Mouse (Mus musculus): ENCODE measurements around the gene Sobp. TPM values are rescaled to one million over a fixed set of nuclear protein-coding genes. Genes with fewer than 3 reads are reported as not detected.

Sobp gene
- polyA plus RNA-seq, 1 experiment from 2014 or later: 8.3 TPM

DNA sequence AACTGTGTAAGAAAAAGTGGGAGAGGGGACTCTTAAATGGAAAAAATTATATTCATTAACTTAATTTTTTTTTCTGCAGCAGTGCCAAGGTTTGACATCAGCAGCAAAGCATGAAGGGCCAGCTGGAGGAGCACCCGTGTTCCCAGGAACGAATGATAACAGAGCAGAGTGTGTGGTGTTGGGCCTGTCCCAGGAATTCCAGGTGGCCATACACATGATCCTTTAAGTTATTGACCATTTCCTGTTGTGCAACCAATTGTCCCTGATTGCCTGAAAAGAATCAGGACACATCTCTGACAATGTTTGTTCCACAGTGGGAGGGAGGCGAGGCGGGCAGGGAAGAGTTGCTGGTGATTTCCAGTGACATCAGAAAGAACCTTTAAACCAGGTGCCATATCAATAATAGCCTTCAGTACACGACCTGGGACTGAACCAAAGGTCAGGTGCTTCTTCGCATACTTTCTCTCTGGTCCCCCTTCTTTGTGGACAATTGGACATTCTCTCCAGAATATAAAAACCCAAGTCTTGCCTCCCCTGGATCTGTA, 126.5 kb downstream of the Sobp start:
- Histone ChIP-seq H3K9me3 (no peaks in the 10 kb centered on the region), H3K4me1 (replicated peaks) (peaks cover 28% of the 10 kb centered on the region), H3K27ac (replicated peaks) (no peak overlapping the region), H3K27me3 (no peaks in the 10 kb centered on the region), H3K36me3 (no peaks in the 10 kb centered on the region), H3K4me2 (no peak overlapping the region), H3K4me3 (no peak overlapping the region), H3K9ac (no peak overlapping the region)
- 73% methylated on average over 6 of the region's 6 CpGs for WGBS
- no peak for ATAC-seq (ENCODE audit: low read depth)

GRCm38 (mm10) chr10:43043351-43044209, 130.8 kb downstream of the Sobp start:
- Histone ChIP-seq H3K9ac (peak overlapping the region; percentile 45), H3K4me2 (no peak overlapping the region; the same call in 1 of the 2 replicates)

GRCm38 (mm10) chr10:43042591-43043327, 131.6 kb downstream of the Sobp start:
- Histone ChIP-seq H3K4me2 (no peak overlapping the region; the same call in 1 of the 2 replicates), H3K9me3 (no peaks in the 10 kb centered on the region), H3K27me3 (no peaks in the 10 kb centered on the region), H3K4me3 (no peak overlapping the region), H3K4me1 (replicated peaks) (peaks cover 35% of the 10 kb centered on the region), H3K9ac (peak overlapping the region; percentile 45), H3K36me3 (0 out of 2 replicates have a peak, but pooled peaks cover 5% of the 10 kb centered on the region), H3K27ac (replicated peaks) (peak overlapping the region; percentile 84)
- peak; percentile 52; the same call in 1 of the 2 replicates for ATAC-seq (ENCODE audit: low read depth)
- WGBS: 23% methylated on average over 10 of the region's 10 CpGs

More at GRCm38 (mm10) chr10:43043351-43044209, 130.8 kb downstream of the Sobp start:
- Histone ChIP-seq H3K27ac (replicated peaks) (peak overlapping the region; percentile 84), H3K9me3 (no peaks in the 10 kb centered on the region), H3K4me1 (replicated peaks) (peaks cover 31% of the 10 kb centered on the region), H3K36me3 (0 out of 2 replicates have a peak, but pooled peaks cover 5% of the 10 kb centered on the region), H3K4me3 (no peak overlapping the region), H3K27me3 (no peaks in the 10 kb centered on the region)
- WGBS: 14% methylated on average over 7 of the region's 7 CpGs
- peak; percentile 82 for ATAC-seq (ENCODE audit: low read depth)

DNA sequence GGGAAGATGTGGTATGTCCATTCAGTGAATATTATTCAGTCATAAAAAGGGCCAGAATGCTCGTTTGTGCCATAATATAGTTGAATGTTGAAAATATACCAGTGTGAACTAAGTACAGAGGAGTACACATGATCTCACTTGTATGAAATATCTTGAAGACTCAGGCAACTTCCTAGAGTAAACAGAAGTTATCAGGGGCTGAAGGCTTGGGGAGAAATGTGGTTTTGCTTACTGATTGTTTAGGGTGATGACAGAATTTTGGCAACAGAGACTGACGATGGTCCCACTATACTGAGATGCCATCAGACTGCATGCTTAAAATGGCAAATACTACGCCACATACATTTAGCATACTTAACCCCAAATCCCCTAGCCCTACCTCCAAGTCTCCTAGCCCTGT, 132.5 kb downstream of the Sobp start:
- Histone ChIP-seq H3K9ac (no peak overlapping the region), H3K9me3 (no peaks in the 10 kb centered on the region), H3K4me3 (no peak overlapping the region), H3K27me3 (no peaks in the 10 kb centered on the region), H3K4me1 (replicated peaks) (peaks cover 45% of the 10 kb centered on the region), H3K4me2 (no peak overlapping the region), H3K36me3 (0 out of 2 replicates have a peak, but pooled peaks cover 5% of the 10 kb centered on the region), H3K27ac (replicated peaks) (no peak overlapping the region)
- 84% methylated on average over 3 of the region's 3 CpGs for WGBS
- no peak for ATAC-seq (ENCODE audit: low read depth)

GRCm38 (mm10) chr10:43037455-43037793, 136.9 kb downstream of the Sobp start:
- 0 out of 2 replicates have a peak, but pooled peaks cover 5% of the 10 kb centered on the region for H3K36me3 ChIP-seq
- H3K4me2 ChIP-seq: 0 out of 2 replicates have a peak overlapping the region, but pooled peaks have one; percentile 0
- H3K27ac ChIP-seq (replicated peaks): peak overlapping the region; percentile 43; the same call in 1 of the 2 replicates
- H3K4me1 ChIP-seq (replicated peaks): peaks cover 53% of the 10 kb centered on the region
- no peak overlapping the region for H3K9ac ChIP-seq
- H3K9me3 ChIP-seq: no peaks in the 10 kb centered on the region
- H3K27me3 ChIP-seq: no peaks in the 10 kb centered on the region; the same call in 1 of the 2 replicates
- no peak overlapping the region for H3K4me3 ChIP-seq
- 30% methylated on average over 7 of the region's 7 CpGs for WGBS
- ATAC-seq (ENCODE audit: low read depth): no peak

GRCm38 (mm10) chr10:43036646-43037454, 137.5 kb downstream of the Sobp start:
- ATAC-seq (ENCODE audit: low read depth): peak; percentile 55
- Histone ChIP-seq H3K4me1 (replicated peaks) (peaks cover 51% of the 10 kb centered on the region), H3K27me3 (no peaks in the 10 kb centered on the region; the same call in 1 of the 2 replicates), H3K27ac (replicated peaks) (peak overlapping the region; percentile 43; the same call in 1 of the 2 replicates), H3K36me3 (0 out of 2 replicates have a peak, but pooled peaks cover 5% of the 10 kb centered on the region), H3K4me2 (0 out of 2 replicates have a peak overlapping the region, but pooled peaks have one; percentile 0), H3K9me3 (no peaks in the 10 kb centered on the region), H3K9ac (no peak overlapping the region), H3K4me3 (no peak overlapping the region)
- 40% methylated on average over 21 of the region's 21 CpGs for WGBS

DNA sequence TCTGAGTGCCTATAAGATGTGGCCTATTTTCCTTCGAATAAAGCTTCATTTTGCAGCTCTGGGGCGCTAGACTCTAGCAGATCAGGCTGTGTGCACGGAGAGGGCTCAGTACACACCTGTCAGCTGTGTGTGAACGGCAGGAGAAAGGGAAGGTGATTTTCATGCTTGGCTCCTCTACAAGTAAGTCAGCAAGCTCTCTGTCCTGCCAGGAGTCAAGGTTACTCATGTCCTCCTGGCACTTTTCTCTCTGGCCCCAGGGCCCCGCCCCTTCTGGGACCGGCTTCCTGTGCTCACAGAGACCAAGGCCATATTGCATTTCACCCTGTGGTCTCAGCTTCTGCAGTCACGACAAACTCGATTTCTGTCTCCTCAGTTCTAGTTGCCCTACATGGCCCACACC, 138.8 kb downstream of the Sobp start:
- Histone ChIP-seq H3K36me3 (0 out of 2 replicates have a peak, but pooled peaks cover 5% of the 10 kb centered on the region), H3K4me1 (replicated peaks) (peaks cover 51% of the 10 kb centered on the region)
- ATAC-seq (ENCODE audit: low read depth): no peak

GRCm38 (mm10) chr10:43034811-43035210, 139.5 kb downstream of the Sobp start:
- H3K27me3 ChIP-seq: no peaks in the 10 kb centered on the region; the same call in 1 of the 2 replicates
- 0 out of 2 replicates have a peak, but pooled peaks cover under 1% of the 10 kb centered on the region for H3K36me3 ChIP-seq
- H3K27ac ChIP-seq (replicated peaks): no peak overlapping the region
- ATAC-seq (ENCODE audit: low read depth): no peak
- H3K9ac ChIP-seq: no peak overlapping the region
- H3K4me3 ChIP-seq: no peak overlapping the region
- no peaks in the 10 kb centered on the region for H3K9me3 ChIP-seq
- H3K4me1 ChIP-seq (replicated peaks): peaks cover 54% of the 10 kb centered on the region
- WGBS: 70% methylated on average over 4 of the region's 4 CpGs
- no peak overlapping the region for H3K4me2 ChIP-seq

More for the DNA sequence above, 138.8 kb downstream of the Sobp start:
- 81% methylated on average over 8 of the region's 8 CpGs for WGBS
- Histone ChIP-seq H3K9ac (no peak overlapping the region), H3K4me3 (no peak overlapping the region), H3K27ac (replicated peaks) (peak overlapping the region; percentile 14; the same call in 1 of the 2 replicates), H3K9me3 (no peaks in the 10 kb centered on the region), H3K4me2 (no peak overlapping the region), H3K27me3 (no peaks in the 10 kb centered on the region; the same call in 1 of the 2 replicates)

DNA sequence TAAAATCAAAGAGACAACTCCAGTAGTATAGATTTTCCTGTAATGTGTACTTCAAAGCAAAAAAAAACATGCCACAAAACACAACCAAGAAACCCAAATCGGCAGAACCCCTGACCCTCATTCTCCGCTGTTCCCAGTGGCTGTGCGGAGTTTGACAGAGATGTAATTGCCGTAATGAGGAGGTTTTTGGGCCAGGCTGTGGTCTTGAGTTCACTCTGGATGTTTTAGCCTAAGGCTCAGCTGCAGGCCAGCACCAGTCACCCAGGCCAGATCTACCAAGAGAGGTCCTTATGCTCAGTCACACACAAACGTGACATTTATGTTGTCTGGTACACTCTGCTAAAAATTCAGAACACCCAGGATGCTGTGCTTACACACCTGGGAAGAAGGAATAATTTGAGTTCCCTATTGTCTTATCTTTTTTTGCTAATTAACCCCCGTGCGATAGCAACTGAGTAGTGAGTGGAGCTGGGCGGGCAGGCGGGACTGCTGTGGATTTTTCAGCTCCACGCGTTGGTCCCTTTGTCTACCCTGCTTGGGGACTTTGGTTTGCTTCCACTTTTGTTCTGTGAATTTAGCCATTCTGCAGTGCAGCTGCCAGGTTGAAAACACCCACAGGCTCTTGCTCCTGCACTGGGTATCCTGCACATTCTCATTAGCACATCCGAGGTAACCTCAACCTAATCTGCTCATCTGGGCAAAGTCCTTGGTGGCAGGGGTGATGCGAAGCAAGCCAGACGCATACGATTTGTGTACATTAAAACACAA, 140.7 kb downstream of the Sobp start:
- no peaks in the 10 kb centered on the region for H3K36me3 ChIP-seq
- no peak for ATAC-seq (ENCODE audit: low read depth)
- H3K4me3 ChIP-seq: no peak overlapping the region
- no peak overlapping the region for H3K4me2 ChIP-seq
- WGBS: 65% methylated on average over 15 of the region's 15 CpGs
- H3K27ac ChIP-seq (replicated peaks): peak overlapping the region; percentile 34
- no peaks in the 10 kb centered on the region for H3K9me3 ChIP-seq
- no peak overlapping the region for H3K9ac ChIP-seq
- peaks cover 64% of the 10 kb centered on the region for H3K4me1 ChIP-seq (replicated peaks)
- H3K27me3 ChIP-seq: no peaks in the 10 kb centered on the region; the same call in 1 of the 2 replicates

DNA sequence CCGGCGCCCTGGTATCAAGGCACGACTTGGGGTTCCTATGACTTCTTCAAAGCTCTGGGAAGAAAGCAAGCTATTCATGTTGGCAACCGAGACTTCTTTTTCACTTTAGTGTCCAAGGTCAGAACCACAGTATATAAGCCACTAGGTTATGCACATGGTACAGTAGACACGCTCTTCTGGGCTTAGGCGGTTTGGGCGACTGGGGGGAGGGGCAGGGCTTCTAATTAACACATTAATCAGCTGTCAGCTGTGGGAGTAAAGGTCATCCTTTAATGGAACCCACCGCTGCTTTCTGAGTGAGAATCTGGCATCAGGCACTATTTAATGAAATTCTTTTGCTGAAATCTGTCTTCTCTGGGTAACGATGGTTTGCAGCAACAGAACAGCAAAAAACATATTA, 147.3 kb downstream of the Sobp start:
- no peaks in the 10 kb centered on the region for H3K9me3 ChIP-seq
- H3K4me3 ChIP-seq: no peak overlapping the region
- 36% methylated on average over 9 of the region's 9 CpGs for WGBS
- H3K27me3 ChIP-seq: peaks cover 20% of the 10 kb centered on the region
- no peaks in the 10 kb centered on the region for H3K36me3 ChIP-seq
- H3K4me1 ChIP-seq (replicated peaks): peaks cover 51% of the 10 kb centered on the region
- H3K27ac ChIP-seq (replicated peaks): peak overlapping the region; percentile 35; the same call in 1 of the 2 replicates
- ATAC-seq (ENCODE audit: low read depth): no peak
- H3K9ac ChIP-seq: no peak overlapping the region
- H3K4me2 ChIP-seq: no peak overlapping the region

Measured in neural tube, embryonic 13.5 days (tissue).